Mouse (Mus musculus) cortical plate, adult 2 months (tissue): ENCODE measurements at regions not wholly inside any gene's neighbourhood (a gene's known extent, or its start where the extent isn't known, plus 50 kb on each side); places are given as distances from the start of the nearest gene placed in this dataset.

Experiments used
- CTCF ChIP-seq: fragments of 200-500 bp; IDR thresholded peaks from 2 replicates; pipeline ENCODE4 v1.5.1; 2011; ENCODE audit warnings: mild to moderate bottlenecking, control low read depth, low read length; ENCODE audit not compliant: insufficient read depth; ENCODE audit errors: extremely low read depth
- POLR2A ChIP-seq: fragments of 200-500 bp; IDR thresholded peaks from 2 replicates; pipeline ENCODE4 v1.6.1; 2011; ENCODE audit warnings: mild to moderate bottlenecking, low read length, control low read depth; ENCODE audit not compliant: insufficient read depth; ENCODE audit errors: extremely low read depth

GRCm38 (mm10) chr12:7739352-7739994 is 238.0 kb upstream of the Apob start:
- TF ChIP-seq CTCF: no peak
- no peak for TF ChIP-seq POLR2A
